Mouse (Mus musculus): ENCODE data around the gene Zbed4.
"Not testable (repeated sequence)": the region's sequence is repeated elsewhere in the genome, so short reads cannot be mapped to it uniquely, and the experiment has no call there.

DNA sequence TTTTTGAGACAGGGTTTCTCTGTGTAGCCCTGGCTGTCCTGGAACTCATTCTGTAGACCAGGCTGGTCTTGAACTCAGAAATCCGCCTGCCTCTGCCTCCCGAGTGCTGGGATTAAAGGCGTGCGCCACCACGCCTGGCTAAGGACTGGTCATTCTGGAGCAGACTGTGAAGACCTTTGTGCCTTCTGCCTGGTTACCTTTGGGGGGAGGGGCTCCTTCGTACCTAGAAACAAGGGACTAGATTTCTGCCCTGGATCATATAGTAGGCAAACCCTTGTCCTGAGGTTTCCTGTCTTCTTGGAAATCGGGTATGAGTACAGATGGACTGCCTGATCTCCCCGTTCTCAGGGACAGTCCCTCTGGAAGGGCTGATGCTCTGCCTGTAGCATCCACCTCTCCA, 1.8 kb upstream of the Zbed4 start:
- TF ChIP-seq CTCF (IDR thresholded peaks at IDR 0.05; ENCODE audit: low read depth, low read length); POLR2A (IDR thresholded peaks at IDR 0.05; ENCODE audit: extremely low read depth, insufficient read depth, low read length): not testable (repeated sequence)
